Mouse (Mus musculus) layer of hippocampus, adult 9-10 months (tissue): ENCODE measurements around the gene Msi2.

Experiments used
- DNase-seq: peaks from one replicate; pipeline ENCODE4 v3.0.0; 2022; ENCODE audit warnings: low spot score

Msi2 gene

DNA sequence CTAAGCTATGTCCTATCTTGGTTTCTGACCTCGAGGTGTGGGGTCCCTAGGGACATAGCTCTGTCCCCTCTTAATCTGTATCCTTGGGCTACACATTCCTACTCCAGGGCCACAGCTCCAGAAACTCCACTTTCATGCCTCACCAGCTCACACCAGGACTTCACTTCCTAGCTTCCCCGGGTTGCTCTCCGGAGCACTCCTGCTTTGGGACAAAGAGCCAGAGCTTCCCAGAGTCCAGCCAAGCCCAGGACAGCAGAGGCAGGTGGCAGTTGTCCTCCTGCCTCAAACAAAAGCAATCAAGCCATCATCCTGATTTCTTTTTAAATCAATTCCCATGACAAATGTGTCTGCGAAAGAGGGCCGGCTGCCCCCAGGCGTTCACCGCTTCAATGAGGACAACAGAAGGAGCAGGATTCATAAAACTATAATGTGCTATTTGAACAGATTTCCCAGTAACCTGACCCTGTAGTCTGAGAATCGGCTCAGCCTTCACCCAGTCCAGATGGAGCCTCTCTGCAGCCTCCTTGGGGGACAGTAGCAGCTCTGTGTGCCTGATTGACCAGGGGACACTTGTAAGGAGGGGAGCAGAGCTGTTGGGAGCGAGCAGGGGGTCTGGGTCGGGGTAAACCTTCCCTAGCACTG, 409.1 kb downstream of the Msi2 start:
- no peak for DNase-seq

GRCm38 (mm10) chr11:88307616-88308543, 410.4 kb downstream of the Msi2 start:
- DNase-seq: no peak

- no peak for DNase-seq
Observed at GRCm38 (mm10) chr11:88305759-88306158, 412.6 kb downstream of the Msi2 start.

- no peak for DNase-seq
Observed at GRCm38 (mm10) chr11:88301619-88302018, 416.7 kb downstream of the Msi2 start.

- DNase-seq: no peak
Observed at GRCm38 (mm10) chr11:88299345-88299744, 419.0 kb downstream of the Msi2 start.

DNA sequence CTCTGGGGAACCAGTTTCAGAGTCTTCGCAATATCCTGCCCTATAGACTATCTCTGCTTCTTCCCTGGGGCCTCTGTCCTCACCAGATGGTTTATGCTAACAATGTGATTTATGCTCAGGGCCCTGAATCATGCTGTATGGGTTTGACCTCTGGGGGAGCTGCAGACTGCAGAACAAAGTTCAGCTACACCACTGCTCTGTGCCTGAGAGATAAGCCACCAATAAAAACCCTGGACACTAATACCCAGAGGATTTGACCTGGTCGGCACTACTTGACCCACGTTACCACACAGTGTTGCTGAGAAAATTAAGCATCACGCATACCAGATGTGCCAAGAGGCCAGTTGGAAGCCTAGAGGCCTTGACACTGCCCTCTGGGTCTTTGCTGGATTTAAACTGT, 420.8 kb downstream of the Msi2 start:
- DNase-seq: no peak

GRCm38 (mm10) chr11:88295298-88295697, 423.0 kb downstream of the Msi2 start:
- no peak for DNase-seq

GRCm38 (mm10) chr11:88294394-88294710, 424.0 kb downstream of the Msi2 start:
- no peak for DNase-seq

- DNase-seq: no peak
Observed at GRCm38 (mm10) chr11:88293631-88294393, 424.5 kb downstream of the Msi2 start, which contains the start of gene Ccdc182. Gene Ccdc182, plus strand, starts transcription at chr11:88294058.

- no peak for DNase-seq
Observed at GRCm38 (mm10) chr11:88291688-88292087, 426.6 kb downstream of the Msi2 start.

DNA sequence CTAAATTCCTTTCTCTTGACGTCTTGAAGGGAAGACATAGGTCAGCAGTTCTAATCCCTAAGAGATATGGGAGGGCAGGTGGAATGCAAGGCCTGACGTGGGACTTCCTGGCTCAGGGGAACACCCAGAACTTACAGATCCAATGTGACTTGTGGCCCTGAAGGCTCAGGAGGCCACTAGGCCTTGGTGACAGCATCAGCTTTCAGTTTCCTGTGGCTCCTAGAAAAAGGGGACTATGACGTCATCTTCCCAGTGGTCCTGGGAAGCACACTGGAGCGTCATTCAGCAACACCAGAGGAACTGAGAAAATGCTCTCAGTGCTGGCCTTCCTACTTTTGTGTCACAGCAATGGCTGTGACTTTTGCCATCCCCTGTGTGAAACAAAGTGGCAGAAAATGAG, 427.1 kb downstream of the Msi2 start:
- DNase-seq: no peak
